9 mouse cellular contexts compared by ENCODE assay signal in genomic region chr10:70133188-70133587, GRCm38 (mm10). TPM values are rescaled to one million over a fixed set of nuclear protein-coding genes. Genes with fewer than 3 reads are reported as not detected.
DNase-seq lines count a peak whose midpoint lies in the region; ATAC-seq lines count a peak whose summit lies in the region.
"Had no signal": no experiment of that assay in that cellular context is flagged by ENCODE, and none has a peak within 500 bp of the region (broad histone marks: within the 10 kb centered on the region; RNA-seq: fewer than 3 reads in every experiment).

No protein-coding gene starts in this region.

- peak; percentile 53 for ATAC-seq in megakaryocyte, adult 5-6 weeks (ENCODE audit: poor library complexity, severe bottlenecking)

- DNase-seq in heart, adult 18-20 months = peak; percentile 18 to 41
- DNase-seq in heart, postnatal 36 days = no peak
- peak; percentile 55 for DNase-seq in MEL-GATA-1-ER (ENCODE audit: extremely low read depth, low read depth)
- peak; percentile 60 for DNase-seq in induced T-regulatory cell, adult 2 months (ENCODE audit: low read depth)
- no peak for DNase-seq in kidney, postnatal 4 days
- DNase-seq in gastrocnemius, adult 18-20 months (ENCODE audit: low spot score) = no peak
- DNase-seq in T-cell, adult 2 months (ENCODE audit: low spot score) = no peak
- DNase-seq: cerebellum, adult 9-11 months had no signal

- intact Hi-C loops in heart, postnatal 36 days (cut with DNase I) = loop anchor here (2.0 kb wide), 1 partner anchor 34 kb away; no protein-coding TSS in a partner anchor

RNA-seq across cellular contexts. Expression of gene Ccdc6, which starts 36.3 kb away (rescaled TPM):
- 10 to 100 TPM; 27.9 to 28.6 TPM for total RNA-seq in heart, adult 18-20 months (2021)
- 10 to 100 TPM; 27.7 to 29.3 TPM for total RNA-seq in heart, postnatal 36 days (2021)
- 11.9 and 15.7 TPM in 2 replicates for total RNA-seq in megakaryocyte, adult 5-6 weeks (2015)
- 10.3 and 13.2 TPM in 2 replicates for total RNA-seq in megakaryocyte, adult 5-6 weeks (2017)
- 100 to 1,000 TPM in 1 of 2 experiments, 10 to 100 TPM in 1; 87.0 to 114 TPM for total RNA-seq in gastrocnemius, adult 18-20 months (2021)

Comparison
In these comparisons a context has a peak if more than half of its experiments do, and no peak if none do; other contexts are left out.
1. DNase-seq: peak in heart, adult 18-20 months (2 of 2), MEL-GATA-1-ER (single experiment) and induced T-regulatory cell, adult 2 months (single experiment); none in heart, postnatal 36 days (0 of 2), kidney, postnatal 4 days (0 of 2), gastrocnemius, adult 18-20 months (single experiment) and T-cell, adult 2 months (single experiment).